Mouse (Mus musculus): ENCODE results near the gene Tppp2. TPM values are rescaled to one million over a fixed set of nuclear protein-coding genes. Genes with fewer than 3 reads are reported as not detected.

Gene Tppp2
- polyA plus RNA-seq, 1 experiment from 2014 or later, result not detected

GRCm38 (mm10) chr14:51893809-51894208, 24.4 kb upstream of the Tppp2 start:
- no peak for ATAC-seq (replicated peaks; ENCODE audit: low FRiP score)
- Histone ChIP-seq H3K9ac (no peak overlapping the region), H3K27me3 (no peaks in the 10 kb centered on the region), H3K9me3 (replicated peaks) (no peaks in the 10 kb centered on the region), H3K4me1 (no peaks in the 10 kb centered on the region), H3K36me3 (peaks cover 42% of the 10 kb centered on the region), H3K27ac (no peak overlapping the region), H3K4me2 (no peak overlapping the region), H3K4me3 (replicated peaks) (no peak overlapping the region)
- 67% methylated on average over 3 of the region's 3 CpGs for WGBS

- Histone ChIP-seq H3K4me1 (no peaks in the 10 kb centered on the region), H3K4me3 (replicated peaks) (no peak overlapping the region), H3K4me2 (no peak overlapping the region), H3K9me3 (replicated peaks) (no peaks in the 10 kb centered on the region), H3K27ac (no peak overlapping the region), H3K36me3 (peaks cover 30% of the 10 kb centered on the region), H3K27me3 (no peaks in the 10 kb centered on the region), H3K9ac (no peak overlapping the region)
- WGBS, result 83% methylated on average over 14 of the region's 14 CpGs
- no peak for ATAC-seq (replicated peaks; ENCODE audit: low FRiP score)
These were observed 23.2 kb upstream of the Tppp2 start for GRCm38 (mm10) chr14:51895071-51895470.

GRCm38 (mm10) chr14:51896019-51896418, 22.2 kb upstream of the Tppp2 start:
- Histone ChIP-seq H3K9me3 (replicated peaks) (no peaks in the 10 kb centered on the region), H3K27me3 (no peaks in the 10 kb centered on the region), H3K4me3 (replicated peaks) (no peak overlapping the region), H3K27ac (no peak overlapping the region), H3K9ac (no peak overlapping the region), H3K4me2 (no peak overlapping the region), H3K4me1 (no peaks in the 10 kb centered on the region), H3K36me3 (peaks cover 20% of the 10 kb centered on the region)
- ATAC-seq (replicated peaks; ENCODE audit: low FRiP score), result no peak
- 81% methylated on average over 6 of the region's 6 CpGs for WGBS

- H3K27ac ChIP-seq, result no peak overlapping the region
- H3K27me3 ChIP-seq, result no peaks in the 10 kb centered on the region
- H3K4me3 ChIP-seq (replicated peaks), result no peak overlapping the region
- no peak overlapping the region for H3K4me2 ChIP-seq
- no peaks in the 10 kb centered on the region for H3K9me3 ChIP-seq (replicated peaks)
- no peaks in the 10 kb centered on the region for H3K4me1 ChIP-seq
- no peak for ATAC-seq (replicated peaks; ENCODE audit: low FRiP score)
- H3K9ac ChIP-seq, result no peak overlapping the region
- H3K36me3 ChIP-seq, result peaks cover 14% of the 10 kb centered on the region
- 82% methylated on average over 8 of the region's 8 CpGs for WGBS
These were observed 21.6 kb upstream of the Tppp2 start for GRCm38 (mm10) chr14:51896539-51897170.

- Histone ChIP-seq H3K9ac (no peak overlapping the region), H3K4me1 (no peaks in the 10 kb centered on the region), H3K9me3 (replicated peaks) (no peaks in the 10 kb centered on the region), H3K36me3 (peaks cover 4% of the 10 kb centered on the region; the same call in 1 of the 2 replicates), H3K4me3 (replicated peaks) (no peak overlapping the region), H3K27ac (no peak overlapping the region), H3K4me2 (no peak overlapping the region), H3K27me3 (no peaks in the 10 kb centered on the region)
- ATAC-seq (replicated peaks; ENCODE audit: low FRiP score), result no peak
- 95% methylated on average over 1 of the region's 1 CpGs for WGBS
These were observed 18.9 kb upstream of the Tppp2 start for GRCm38 (mm10) chr14:51899351-51899750.

GRCm38 (mm10) chr14:51902806-51903710, 15.2 kb upstream of the Tppp2 start:
- no peak overlapping the region for H3K4me2 ChIP-seq
- 60% methylated on average over 9 of the region's 9 CpGs for WGBS
- no peaks in the 10 kb centered on the region for H3K27me3 ChIP-seq
- no peaks in the 10 kb centered on the region for H3K9me3 ChIP-seq (replicated peaks)
- no peak overlapping the region for H3K9ac ChIP-seq
- H3K27ac ChIP-seq, result no peak overlapping the region
- H3K4me1 ChIP-seq, result no peaks in the 10 kb centered on the region
- no peak overlapping the region for H3K4me3 ChIP-seq (replicated peaks)
- H3K36me3 ChIP-seq, result no peaks in the 10 kb centered on the region
- ATAC-seq (replicated peaks; ENCODE audit: low FRiP score), result peak; percentile 54

GRCm38 (mm10) chr14:51903782-51904181, 14.4 kb upstream of the Tppp2 start:
- WGBS, result 82% methylated on average over 9 of the region's 9 CpGs
- Histone ChIP-seq H3K4me1 (no peaks in the 10 kb centered on the region), H3K9me3 (replicated peaks) (no peaks in the 10 kb centered on the region), H3K4me2 (no peak overlapping the region), H3K36me3 (no peaks in the 10 kb centered on the region), H3K27me3 (no peaks in the 10 kb centered on the region), H3K27ac (no peak overlapping the region), H3K4me3 (replicated peaks) (no peak overlapping the region), H3K9ac (no peak overlapping the region)
- no peak for ATAC-seq (replicated peaks; ENCODE audit: low FRiP score)

- 69% methylated on average over 7 of the region's 7 CpGs for WGBS
- no peak for ATAC-seq (replicated peaks; ENCODE audit: low FRiP score)
- Histone ChIP-seq H3K4me3 (replicated peaks) (no peak overlapping the region), H3K36me3 (no peaks in the 10 kb centered on the region), H3K4me1 (no peaks in the 10 kb centered on the region), H3K27ac (no peak overlapping the region), H3K4me2 (no peak overlapping the region), H3K27me3 (no peaks in the 10 kb centered on the region), H3K9ac (no peak overlapping the region), H3K9me3 (replicated peaks) (no peaks in the 10 kb centered on the region)
These were observed 13.5 kb upstream of the Tppp2 start for GRCm38 (mm10) chr14:51904706-51905105.

GRCm38 (mm10) chr14:51906102-51906501, 12.1 kb upstream of the Tppp2 start:
- Histone ChIP-seq H3K36me3 (no peaks in the 10 kb centered on the region), H3K4me1 (no peaks in the 10 kb centered on the region), H3K9me3 (replicated peaks) (no peaks in the 10 kb centered on the region), H3K9ac (no peak overlapping the region), H3K27me3 (no peaks in the 10 kb centered on the region), H3K27ac (no peak overlapping the region), H3K4me3 (replicated peaks) (no peak overlapping the region), H3K4me2 (no peak overlapping the region)
- 91% methylated on average over 11 of the region's 11 CpGs for WGBS
- ATAC-seq (replicated peaks; ENCODE audit: low FRiP score), result no peak

GRCm38 (mm10) chr14:51911301-51911700, 6.9 kb upstream of the Tppp2 start:
- Histone ChIP-seq H3K4me3 (replicated peaks) (no peak overlapping the region), H3K9me3 (replicated peaks) (no peaks in the 10 kb centered on the region), H3K27me3 (0 out of 2 replicates have a peak, but pooled peaks cover 3% of the 10 kb centered on the region), H3K9ac (no peak overlapping the region), H3K27ac (no peak overlapping the region), H3K4me2 (no peak overlapping the region), H3K36me3 (no peaks in the 10 kb centered on the region), H3K4me1 (peaks cover 28% of the 10 kb centered on the region)
- 82% methylated on average over 10 of the region's 10 CpGs for WGBS
- no peak for ATAC-seq (replicated peaks; ENCODE audit: low FRiP score)

- ATAC-seq (replicated peaks; ENCODE audit: low FRiP score), result peak; percentile 33
- no peaks in the 10 kb centered on the region for H3K9me3 ChIP-seq (replicated peaks)
- peak overlapping the region; percentile 87 for H3K4me2 ChIP-seq
- 0 out of 2 replicates have a peak, but pooled peaks cover 3% of the 10 kb centered on the region for H3K27me3 ChIP-seq
- H3K4me3 ChIP-seq (replicated peaks), result peak overlapping the region; percentile 49
- WGBS, result 14% methylated on average over 14 of the region's 14 CpGs
- H3K9ac ChIP-seq, result peak overlapping the region; percentile 35; the same call in 1 of the 2 replicates
- H3K4me1 ChIP-seq, result peaks cover 28% of the 10 kb centered on the region
- H3K27ac ChIP-seq, result peak overlapping the region; percentile 15; the same call in 1 of the 2 replicates
- H3K36me3 ChIP-seq, result no peaks in the 10 kb centered on the region
These were observed 5.7 kb upstream of the Tppp2 start for GRCm38 (mm10) chr14:51912391-51913061.
